ENCODE assay signal across 8 mouse cellular contexts in the genomic region with DNA sequence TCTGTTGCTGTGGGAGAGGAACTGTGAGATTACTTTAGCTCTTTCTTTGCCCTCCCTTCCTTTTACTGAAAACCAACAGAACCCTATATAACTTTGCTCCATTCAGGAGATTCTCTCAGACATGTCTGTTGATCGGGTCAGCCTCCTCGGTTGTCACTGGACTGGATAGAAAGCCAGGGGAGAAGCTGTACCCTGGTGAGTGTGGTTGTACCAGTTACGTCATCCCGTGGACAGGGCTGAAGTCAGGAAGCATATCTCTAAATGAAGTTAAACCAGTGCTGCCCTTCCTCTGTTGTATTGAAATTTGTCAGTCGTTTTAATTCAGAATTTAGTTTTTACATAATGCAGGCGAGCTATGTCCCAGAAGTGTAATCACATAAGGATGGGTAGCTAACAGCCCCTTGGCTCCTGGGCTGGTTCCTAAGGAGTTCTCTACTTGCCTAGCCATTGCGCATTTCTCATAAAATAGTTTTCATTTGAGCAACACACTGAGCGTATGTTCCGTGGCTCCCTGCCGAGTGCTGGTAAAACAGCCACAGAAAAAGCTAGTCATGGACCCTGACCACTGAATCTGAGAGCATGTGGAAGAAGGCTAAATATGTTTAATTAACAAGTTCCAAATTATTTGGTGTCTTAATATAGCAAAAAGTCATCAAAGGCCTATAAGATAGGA.
DNase-seq lines count a peak whose midpoint lies in the region; ATAC-seq lines count a peak whose summit lies in the region.
"Had no signal": no experiment of that assay in that cellular context is flagged by ENCODE, and none has a peak within 500 bp of the region (broad histone marks: within the 10 kb centered on the region; RNA-seq: fewer than 3 reads in every experiment).

No protein-coding gene starts in this region.

- H3K4me1 ChIP-seq in hindbrain, embryonic 15.5 days (replicated peaks) = peaks cover 38% of the 10 kb centered on the region
- peaks cover 25% of the 10 kb centered on the region for H3K4me1 ChIP-seq in hindbrain, embryonic 10.5 days (replicated peaks)
- peaks cover 21% of the 10 kb centered on the region for H3K4me1 ChIP-seq in forebrain, embryonic 16.5 days (replicated peaks; ENCODE audit: control insufficient read depth, insufficient read depth, low read length)

- peak overlapping the region; percentile 7; the same call in 1 of the 2 replicates for H3K4me2 ChIP-seq in hindbrain, embryonic 15.5 days
- no peak overlapping the region for H3K4me2 ChIP-seq in forebrain, embryonic 16.5 days (ENCODE audit: low read length)

- no peak for ATAC-seq in hindbrain, embryonic 15.5 days (ENCODE audit: low FRiP score, low read depth)
- peak; percentile 31 for ATAC-seq in forebrain, embryonic 16.5 days

- no peak for DNase-seq in hindbrain, embryonic 10.5 days (ENCODE audit: low spot score)
- peak; percentile 20 for DNase-seq in right cerebral cortex, postnatal 4 days
- no peak for DNase-seq in right cerebral cortex, postnatal 25 days
- DNase-seq in embryo, embryonic 9.5 days (ENCODE audit: extremely low spot score) = no peak
- DNase-seq in urinary bladder, postnatal 36 days (ENCODE audit: low spot score in 2 of 2) = no peak

- H3K36me3 ChIP-seq in hindbrain, embryonic 15.5 days = no peaks in the 10 kb centered on the region
- no peaks in the 10 kb centered on the region for H3K36me3 ChIP-seq in hindbrain, embryonic 10.5 days
- H3K36me3 ChIP-seq in forebrain, embryonic 16.5 days (ENCODE audit: control insufficient read depth, insufficient read depth) = no peaks in the 10 kb centered on the region

- no peaks in the 10 kb centered on the region for H3K27me3 ChIP-seq in hindbrain, embryonic 15.5 days
- H3K27me3 ChIP-seq in hindbrain, embryonic 10.5 days (ENCODE audit: insufficient read depth, poor library complexity, severe bottlenecking) = no peaks in the 10 kb centered on the region
- H3K27me3 ChIP-seq in forebrain, embryonic 16.5 days (replicated peaks; ENCODE audit: control insufficient read depth, insufficient read depth, low read length) = no peaks in the 10 kb centered on the region

- H3K9ac ChIP-seq in hindbrain, embryonic 15.5 days = no peak overlapping the region
- H3K9ac ChIP-seq in forebrain, embryonic 16.5 days (replicated peaks; ENCODE audit: low read depth, low read length) = no peak overlapping the region
- H3K9ac ChIP-seq: liver, embryonic 14.5 days had no signal

- 0 out of 2 replicates have a peak overlapping the region, but pooled peaks have one; percentile 1 for H3K27ac ChIP-seq in hindbrain, embryonic 15.5 days (replicated peaks)
- H3K27ac ChIP-seq in hindbrain, embryonic 10.5 days = no peak overlapping the region
- no peak overlapping the region for H3K27ac ChIP-seq in forebrain, embryonic 16.5 days (ENCODE audit: low read length)
- H3K27ac ChIP-seq: liver, embryonic 14.5 days had no signal

- no peak overlapping the region for H3K4me3 ChIP-seq in hindbrain, embryonic 15.5 days
- H3K4me3 ChIP-seq in hindbrain, embryonic 10.5 days = no peak overlapping the region
- H3K4me3 ChIP-seq in forebrain, embryonic 16.5 days (replicated peaks; ENCODE audit: low read length) = no peak overlapping the region

- 61% methylated on average over 10 of the region's 10 CpGs for WGBS in hindbrain, embryonic 15.5 days
- 82% methylated on average over 10 of the region's 10 CpGs for whole genome bisulfite sequencing in hindbrain, embryonic 10.5 days
- WGBS in forebrain, embryonic 16.5 days = 54% methylated on average over 10 of the region's 10 CpGs

- H3K9me3 ChIP-seq in hindbrain, embryonic 15.5 days = no peaks in the 10 kb centered on the region
- H3K9me3 ChIP-seq in hindbrain, embryonic 10.5 days = no peaks in the 10 kb centered on the region
- H3K9me3 ChIP-seq in forebrain, embryonic 16.5 days (ENCODE audit: control insufficient read depth, low read length) = no peaks in the 10 kb centered on the region
